Mouse (Mus musculus) bone marrow macrophage, adult 2 months (primary cell): ENCODE measurements around the gene Setd3. TPM values are rescaled to one million over a fixed set of nuclear protein-coding genes. Genes with fewer than 3 reads are reported as not detected.

Experiments
- H3K27ac ChIP-seq: 2 replicates; pipeline ENCODE4 v1.5.1; 2012; ENCODE audit warnings: low read depth, low read length; ENCODE audit not compliant: insufficient read depth
- H3K4me1 ChIP-seq: 2 replicates; pipeline ENCODE4 v1.6.1; 2012; ENCODE audit warnings: low read length; ENCODE audit not compliant: control insufficient read depth, insufficient read depth
- H3K4me3 ChIP-seq: 2 replicates; pipeline ENCODE4 v1.5.1; 2012; ENCODE audit warnings: mild to moderate bottlenecking, low read length, moderate library complexity; ENCODE audit not compliant: insufficient read depth
- CTCF ChIP-seq: IDR thresholded peaks from 2 replicates; pipeline ENCODE4 v1.5.1; 2012; ENCODE audit warnings: low read depth, mild to moderate bottlenecking, low read length, moderate library complexity
- POLR2A ChIP-seq: IDR thresholded peaks from 2 replicates; pipeline ENCODE4 v1.6.1; 2012; ENCODE audit warnings: mild to moderate bottlenecking, low read depth, low read length, borderline replicate concordance
- polyA plus RNA-seq: library from polyadenylated mRNA; stranded (reverse); fragments of >200 nt; gene quantifications from 2 replicates; pipeline ENCODE4 v1.2.4, GENCODE M21; 2012; ENCODE audit not compliant: missing spikeins, insufficient read depth, insufficient read length

Gene Setd3
- polyA plus RNA-seq, 1 experiment: 75.8 TPM

DNA sequence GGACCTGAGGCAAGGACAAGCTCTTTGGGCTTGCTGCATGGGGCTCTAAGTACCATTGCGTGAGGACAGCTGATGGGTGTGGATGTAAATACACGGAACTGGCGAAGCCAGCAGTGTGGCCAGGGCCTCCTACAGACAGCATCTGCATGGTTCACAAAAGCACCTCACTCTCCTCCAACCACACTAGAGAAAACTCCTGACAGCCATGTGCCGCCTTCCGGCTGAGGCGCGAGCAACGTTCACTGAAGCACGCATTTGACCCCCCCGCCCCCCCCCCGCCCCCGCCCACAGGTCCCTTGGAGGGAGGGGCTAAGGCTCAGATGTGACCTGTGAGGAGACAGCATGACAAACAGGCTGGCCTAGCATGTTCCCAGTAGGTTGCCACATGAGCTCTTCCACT, 25.9 kb upstream of the Setd3 start:
- no peak for TF ChIP-seq POLR2A
- no peak for TF ChIP-seq CTCF
- H3K4me3 ChIP-seq: no peak overlapping the region
- H3K4me1 ChIP-seq: no peaks in the 10 kb centered on the region
- H3K27ac ChIP-seq: no peak overlapping the region

- Histone ChIP-seq H3K4me1 (no peaks in the 10 kb centered on the region), H3K27ac (no peak overlapping the region), H3K4me3 (no peak overlapping the region)
- TF ChIP-seq POLR2A (no peak), CTCF (no peak)
These were observed 24.8 kb upstream of the Setd3 start for GRCm38 (mm10) chr12:108203895-108204294.

- Histone ChIP-seq H3K4me3 (no peak overlapping the region), H3K4me1 (peaks cover 2% of the 10 kb centered on the region; the same call in 1 of the 2 replicates), H3K27ac (no peak overlapping the region)
- TF ChIP-seq CTCF: no peak
- no peak for TF ChIP-seq POLR2A
These were observed 21.0 kb upstream of the Setd3 start for GRCm38 (mm10) chr12:108200094-108200493.

DNA sequence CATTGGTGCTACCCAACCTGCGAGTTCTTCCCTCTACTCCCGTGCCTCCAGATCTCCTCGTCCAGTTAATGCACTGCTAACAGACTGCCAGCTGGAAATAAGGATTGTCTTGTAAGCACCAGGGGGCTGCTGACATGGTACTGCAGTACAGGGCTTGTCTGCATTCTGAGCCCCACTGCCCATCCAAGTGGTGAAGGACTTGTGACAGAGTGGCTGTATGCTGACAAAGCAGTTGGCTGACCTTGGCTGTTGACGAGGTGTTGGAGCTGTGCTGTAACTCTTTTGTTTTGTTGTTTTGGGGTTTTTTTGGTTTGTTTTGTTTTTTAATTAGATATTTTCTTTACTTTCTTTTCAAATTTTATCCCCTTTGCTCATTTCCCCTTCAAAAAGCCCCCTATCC, 19.3 kb upstream of the Setd3 start:
- H3K4me3 ChIP-seq: no peak overlapping the region
- H3K4me1 ChIP-seq: peaks cover 5% of the 10 kb centered on the region; the same call in 1 of the 2 replicates
- no peak overlapping the region for H3K27ac ChIP-seq
- TF ChIP-seq POLR2A (no peak), CTCF (no peak)

- TF ChIP-seq POLR2A: no peak
- no peak for TF ChIP-seq CTCF
- H3K27ac ChIP-seq: no peak overlapping the region
- H3K4me3 ChIP-seq: no peak overlapping the region
- peaks cover 6% of the 10 kb centered on the region; the same call in 1 of the 2 replicates for H3K4me1 ChIP-seq
These were observed 16.6 kb upstream of the Setd3 start for GRCm38 (mm10) chr12:108195761-108196160.

GRCm38 (mm10) chr12:108193878-108194277, 14.8 kb upstream of the Setd3 start:
- Histone ChIP-seq H3K4me3 (no peak overlapping the region), H3K27ac (no peak overlapping the region), H3K4me1 (peaks cover 6% of the 10 kb centered on the region; the same call in 1 of the 2 replicates)
- no peak for TF ChIP-seq CTCF
- no peak for TF ChIP-seq POLR2A

- Histone ChIP-seq H3K4me1 (no peaks in the 10 kb centered on the region), H3K27ac (no peak overlapping the region), H3K4me3 (no peak overlapping the region)
- no peak for TF ChIP-seq POLR2A
- TF ChIP-seq CTCF: 0 out of 2 replicates have a peak, but pooled peaks have one; percentile 11
These were observed 8.5 kb upstream of the Setd3 start for GRCm38 (mm10) chr12:108187541-108188091.

DNA sequence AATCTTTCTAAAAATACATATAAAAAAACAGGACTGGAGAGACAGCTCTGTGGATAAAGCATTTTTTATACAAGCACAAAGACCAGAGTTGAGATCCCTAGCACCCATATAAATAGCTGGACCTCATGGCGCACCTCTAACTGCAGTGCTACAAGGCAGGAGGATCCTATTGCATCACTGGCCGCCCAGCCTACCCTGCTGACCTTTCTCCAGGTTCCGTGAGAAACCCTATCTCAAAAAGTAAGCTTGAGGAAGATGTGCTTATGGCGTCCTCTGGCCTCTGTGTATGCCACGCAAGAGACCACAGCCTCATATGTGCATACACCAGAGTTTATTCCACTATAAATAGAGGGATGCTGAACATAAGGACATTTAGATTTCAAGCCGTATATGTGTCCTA, 2.6 kb upstream of the Setd3 start:
- H3K4me1 ChIP-seq: peaks cover 6% of the 10 kb centered on the region
- TF ChIP-seq CTCF: no peak
- TF ChIP-seq POLR2A: no peak
- H3K27ac ChIP-seq: no peak overlapping the region

GRCm38 (mm10) chr12:108179321-108180266, 480 bp upstream of the Setd3 start, which contains the start of gene Ccnk:
TSS of gene Ccnk (plus strand) at chr12:108179579.
- Histone ChIP-seq H3K27ac (peak within 1 kb of the TSS; percentile 80), H3K4me3 (peak within 1 kb of the TSS; percentile 88), H3K4me1 (peaks cover 16% of the 10 kb centered on the region)
- TF ChIP-seq CTCF (no peak), POLR2A (no peak)

More for the DNA sequence above, 2.6 kb upstream of the Setd3 start:
- no peak overlapping the region for H3K4me3 ChIP-seq

DNA sequence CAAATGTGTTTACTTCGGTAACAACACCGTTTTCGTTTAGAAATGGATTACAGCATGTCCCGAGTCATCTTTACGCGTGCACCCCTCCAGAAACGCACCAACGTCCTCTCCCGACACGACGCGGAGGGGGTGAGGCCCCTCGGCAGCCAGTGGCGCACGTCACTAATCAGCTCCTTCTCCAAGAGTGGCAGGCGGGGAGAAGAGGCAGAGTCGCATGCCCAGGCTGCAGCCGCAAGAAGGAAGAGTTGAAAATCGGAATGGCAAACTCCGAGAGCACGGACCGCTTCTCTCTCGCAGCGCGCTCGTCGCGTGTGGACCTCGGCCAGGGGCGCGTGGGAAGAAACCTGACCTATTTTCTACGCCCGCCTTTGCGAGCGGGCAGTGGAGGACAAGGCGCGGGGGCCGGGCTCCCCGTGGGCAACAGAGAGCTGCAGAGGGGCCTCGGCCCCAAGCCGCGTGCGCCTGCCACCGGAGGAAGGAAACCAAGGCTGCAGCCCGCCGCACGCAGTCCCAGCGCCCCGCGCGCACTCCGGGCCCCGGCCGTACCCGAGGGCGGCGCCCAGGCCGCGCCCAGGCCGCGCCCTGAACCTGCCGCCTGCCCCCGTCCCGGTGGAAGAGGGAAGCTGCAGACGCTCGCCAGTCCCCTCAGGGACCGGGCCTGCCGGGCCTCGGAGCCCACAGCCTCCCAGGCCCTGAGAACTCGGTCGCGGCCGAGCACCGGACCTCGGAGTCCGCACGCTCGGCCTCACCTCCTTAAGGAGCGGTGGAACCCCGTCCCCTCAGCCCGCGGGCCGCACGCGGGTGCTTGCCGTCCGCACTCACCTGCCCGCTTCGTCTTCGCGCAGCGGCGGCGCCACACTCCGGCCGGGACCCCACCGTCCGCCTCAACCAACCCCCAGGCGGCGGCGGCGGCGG, 526 bp downstream of the Setd3 start:
- no peak for TF ChIP-seq CTCF
- TF ChIP-seq POLR2A: no peak
- Histone ChIP-seq H3K4me3 (peak overlapping the region; percentile 68), H3K27ac (peak overlapping the region; percentile 80), H3K4me1 (peaks cover 18% of the 10 kb centered on the region)
